Mouse (Mus musculus): ENCODE results near the gene Gm47985.
"Not testable (repeated sequence)": the region's sequence is repeated elsewhere in the genome, so short reads cannot be mapped to it uniquely, and the experiment has no call there.

Gm47985 gene

DNA sequence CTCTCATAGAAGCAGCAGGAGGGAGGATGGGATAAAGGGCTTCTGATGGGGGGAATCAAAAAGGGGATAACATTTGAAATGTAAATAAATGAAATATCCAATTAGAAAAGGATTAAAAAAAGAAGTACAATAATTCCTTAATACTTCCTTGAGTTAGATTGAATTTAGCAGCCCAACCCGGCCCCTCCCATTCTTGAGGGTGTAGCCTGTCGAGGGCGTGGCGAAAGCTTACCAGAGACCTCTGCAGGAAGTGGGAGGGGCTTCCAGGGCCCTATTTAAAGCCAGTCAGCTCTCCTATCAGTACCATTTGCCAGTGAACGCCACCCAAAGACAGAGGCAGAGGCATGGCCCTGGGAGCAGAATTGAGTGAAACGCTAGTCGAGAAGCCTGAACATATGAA, at the start of gene Gm47985:
Gene Gm47985, plus strand, starts transcription at position 272 of the 400 bp plus-strand sequence.
- in situ Hi-C loops (cut with MboI, MseI), result not testable (repeated sequence)

DNA sequence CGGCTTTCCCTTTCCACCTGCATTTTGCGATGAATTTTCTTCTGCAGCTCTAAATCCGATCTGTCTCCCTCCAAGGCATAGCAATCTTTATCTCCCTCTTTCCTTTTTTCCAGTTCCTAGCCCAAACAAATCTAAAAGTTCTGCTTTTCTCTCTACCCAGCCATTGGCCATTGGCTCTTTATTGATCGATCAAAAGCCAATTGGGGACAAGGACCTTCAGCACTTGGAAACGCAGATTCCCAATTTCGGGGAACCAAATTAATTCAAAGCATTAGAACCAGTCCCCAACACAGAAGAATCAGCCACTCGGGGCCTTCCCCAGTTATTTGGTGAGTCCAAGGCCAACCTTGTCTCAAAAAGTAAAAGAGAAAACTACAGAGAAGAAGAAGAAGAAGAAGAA, 49.7 kb upstream of the Gm47985 start:
- in situ Hi-C loops (cut with MboI, MseI), result no loop called here

DNA sequence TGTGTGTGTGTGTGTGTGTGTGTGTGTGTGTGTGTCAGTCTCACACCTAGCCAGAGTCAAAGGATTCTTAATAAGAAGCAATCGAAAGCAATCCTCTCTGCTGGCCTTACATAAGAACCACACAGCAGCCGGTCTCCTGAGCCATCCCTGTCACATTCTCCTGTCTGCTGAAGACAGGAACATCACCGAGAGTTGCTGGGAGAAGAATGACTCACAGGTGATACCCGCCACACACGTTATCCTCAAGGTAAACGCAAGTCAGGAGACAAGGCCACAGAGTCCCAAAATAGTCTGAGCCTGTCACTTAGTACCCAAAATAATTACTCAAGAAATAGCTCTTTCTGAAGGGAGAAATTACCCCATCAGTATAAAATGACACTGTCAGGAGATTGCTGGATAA, 43.9 kb upstream of the Gm47985 start:
- in situ Hi-C loops (cut with MboI, MseI), result no loop called here

DNA sequence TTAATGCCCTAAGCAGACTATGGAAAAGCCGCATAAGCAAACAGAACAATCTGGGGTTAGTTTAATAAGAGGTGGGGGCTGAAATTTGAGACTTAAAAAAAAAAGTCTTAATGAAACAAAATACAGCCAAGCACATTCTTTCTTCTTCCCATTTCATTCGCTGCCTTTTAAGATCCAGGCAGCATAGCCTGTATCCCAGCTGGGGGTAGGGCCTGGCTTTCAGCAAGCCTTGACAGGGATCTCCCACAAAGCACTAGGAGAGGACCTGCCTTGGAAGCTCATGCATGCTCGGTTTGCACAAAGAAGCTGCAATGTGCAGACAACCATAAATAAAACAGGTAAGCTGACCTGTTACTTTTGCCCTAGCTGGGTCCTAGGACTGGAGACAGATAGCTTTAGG, 41.4 kb upstream of the Gm47985 start:
- in situ Hi-C loops (cut with MboI, MseI), result no loop called here

DNA sequence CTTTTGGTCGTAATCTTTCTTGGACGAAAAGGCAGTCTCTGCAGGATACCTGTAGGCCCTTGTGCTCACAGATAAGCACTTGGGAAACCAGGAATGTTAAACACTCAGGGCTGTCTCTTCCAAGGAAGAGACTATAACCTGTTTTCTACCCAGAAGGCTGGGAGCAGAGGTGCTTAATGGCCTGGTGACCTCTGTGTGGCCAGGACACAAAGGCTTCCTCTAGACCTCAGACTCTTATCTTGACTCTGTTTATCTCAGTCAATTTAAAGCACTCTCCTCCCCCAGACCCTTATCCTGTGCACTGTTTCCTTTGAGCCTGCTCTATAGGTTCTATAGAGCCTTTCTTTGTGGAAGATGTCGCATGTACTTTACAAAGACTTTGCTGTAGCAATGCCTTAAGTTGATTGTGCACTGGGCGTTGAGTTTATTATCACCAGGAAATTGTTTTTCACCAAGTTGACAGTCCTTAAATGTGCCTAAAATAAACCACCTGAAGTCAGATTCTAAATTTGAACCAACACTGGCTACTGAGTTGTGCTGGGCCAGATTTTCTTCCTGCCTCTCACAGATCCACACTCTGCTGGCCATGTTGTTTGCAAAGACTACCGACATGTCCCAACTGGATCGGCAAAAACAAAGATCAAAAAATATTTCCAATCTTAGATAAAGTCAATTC, 37.7 kb upstream of the Gm47985 start:
- in situ Hi-C loops (cut with MboI, MseI), result no loop called here

DNA sequence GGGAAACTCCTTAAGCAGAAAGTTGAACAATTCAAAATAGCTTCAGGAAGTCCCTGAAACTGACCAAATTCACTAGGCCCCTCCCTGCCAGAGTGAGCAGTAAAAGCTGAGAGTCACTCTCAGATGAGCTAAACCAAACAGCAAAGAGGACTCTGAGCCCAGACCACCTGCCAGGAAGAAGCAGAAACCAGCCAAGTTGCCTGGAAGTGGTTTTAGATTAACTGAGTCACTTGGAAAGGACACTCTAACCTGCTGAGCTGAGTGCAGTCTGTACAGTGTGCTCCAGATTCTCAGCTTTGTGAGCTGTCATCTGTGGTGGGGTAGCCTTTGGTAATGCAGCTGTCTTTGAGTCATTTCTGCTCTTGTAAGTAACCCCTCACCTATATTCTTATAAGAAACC, 34.5 kb upstream of the Gm47985 start:
- in situ Hi-C loops (cut with MboI, MseI), result no loop called here

DNA sequence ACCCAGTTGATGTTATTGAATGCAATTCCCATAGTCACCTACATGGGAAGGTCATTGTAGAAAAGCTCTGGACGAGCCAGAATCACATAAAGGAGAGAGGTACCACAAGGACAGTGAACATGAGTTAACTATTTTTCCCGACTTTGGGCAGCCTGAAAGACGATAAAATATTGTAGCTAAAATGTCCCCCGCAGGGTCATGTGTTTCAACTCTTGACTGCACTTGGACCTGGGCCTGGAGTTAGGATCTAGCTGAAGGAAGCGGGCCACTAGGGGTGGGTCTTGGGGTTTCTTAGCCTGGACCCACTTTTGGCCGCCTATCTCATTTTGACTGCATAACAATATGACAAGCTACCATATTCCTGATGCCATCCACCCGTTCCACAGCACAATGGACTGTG, 32.1 kb upstream of the Gm47985 start:
- in situ Hi-C loops (cut with MboI, MseI), result no loop called here

DNA sequence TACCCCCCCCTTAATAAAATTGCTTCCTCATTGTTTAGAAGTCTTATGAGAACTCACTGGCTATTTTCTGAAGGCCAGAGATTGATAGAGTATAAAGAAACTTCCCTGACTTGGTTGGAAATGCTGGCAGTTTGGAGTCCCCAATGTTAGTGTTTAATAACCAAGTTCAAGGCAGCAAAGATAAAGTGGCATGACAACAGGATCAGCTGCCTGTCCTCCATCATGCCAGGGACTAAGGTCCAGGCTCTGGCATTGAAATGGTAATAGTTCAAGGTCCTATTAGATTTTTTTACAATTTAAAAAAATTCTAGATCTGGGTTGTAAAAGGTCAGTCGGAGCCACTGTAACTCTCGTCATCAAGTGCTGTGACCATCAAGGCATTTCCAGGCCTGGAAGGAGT, 31.2 kb upstream of the Gm47985 start:
- in situ Hi-C loops (cut with MboI, MseI), result no loop called here

DNA sequence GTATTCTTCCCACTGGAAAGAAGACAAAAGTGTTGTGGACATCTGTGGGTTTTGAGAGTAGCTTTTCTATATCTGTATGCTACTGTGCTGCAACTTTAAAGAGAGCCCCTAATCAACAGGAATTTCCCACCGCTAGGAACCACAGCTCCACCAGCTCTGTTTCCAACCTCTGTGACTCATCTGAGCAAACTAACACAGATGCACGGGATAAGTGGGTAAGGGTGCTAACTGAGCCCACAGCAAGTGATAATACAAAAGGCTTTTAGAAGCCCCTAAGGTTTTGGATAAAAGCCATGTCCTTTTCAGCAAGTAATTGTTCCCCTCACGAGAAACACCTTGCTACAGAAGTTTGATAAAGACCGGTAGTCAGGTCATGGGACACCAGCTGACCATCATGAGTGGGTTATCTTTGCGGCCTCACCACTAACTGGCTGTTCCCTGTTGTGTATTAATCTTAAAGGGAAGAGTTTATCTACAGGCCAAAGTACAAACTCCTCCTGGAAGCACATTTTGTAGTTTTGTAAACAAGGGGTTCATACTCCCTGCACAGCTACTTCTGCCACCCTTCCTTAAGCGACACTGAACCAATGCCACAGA, 29.2 kb upstream of the Gm47985 start:
- in situ Hi-C loops (cut with MboI, MseI), result no loop called here

DNA sequence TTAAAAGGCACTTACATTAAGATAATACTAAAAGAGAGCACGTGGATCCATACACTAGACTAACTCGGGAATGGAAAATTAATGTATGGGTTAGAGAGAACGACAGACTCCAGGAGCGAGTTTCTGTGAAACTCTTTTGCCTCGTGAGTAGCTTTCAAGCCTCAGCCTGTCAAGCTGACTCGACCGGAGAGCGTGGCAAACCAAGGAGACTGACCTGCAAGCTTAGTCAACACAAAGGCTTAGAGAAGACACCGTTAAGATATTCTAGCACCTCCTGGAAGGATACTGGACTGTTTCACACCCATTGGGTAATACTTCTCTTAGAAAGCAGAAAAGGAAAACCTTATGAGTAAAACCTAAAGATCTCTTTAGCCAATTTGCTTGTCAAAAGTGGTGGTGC, 28.2 kb upstream of the Gm47985 start:
- in situ Hi-C loops (cut with MboI, MseI), result not testable (repeated sequence)

DNA sequence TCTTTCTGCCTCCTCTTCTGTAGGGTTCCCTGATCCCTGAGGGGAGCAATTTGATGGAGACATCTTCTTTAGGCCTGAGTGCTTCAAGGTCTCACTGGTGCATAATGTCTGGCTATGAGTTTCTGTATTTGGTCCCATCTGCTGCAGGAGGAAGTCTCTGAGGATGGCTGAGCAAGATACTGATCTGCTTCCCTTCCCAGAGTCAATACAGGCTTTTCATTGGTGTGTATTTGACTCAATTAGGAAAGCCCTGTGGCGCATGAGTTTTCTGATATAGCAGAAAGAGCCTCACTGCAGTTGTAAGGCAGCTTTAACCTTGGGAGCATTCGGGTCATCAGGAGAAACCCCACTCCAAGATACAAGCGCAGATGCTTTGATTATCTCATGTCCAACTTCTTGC, 26.2 kb upstream of the Gm47985 start:
- in situ Hi-C loops (cut with MboI, MseI), result no loop called here

DNA sequence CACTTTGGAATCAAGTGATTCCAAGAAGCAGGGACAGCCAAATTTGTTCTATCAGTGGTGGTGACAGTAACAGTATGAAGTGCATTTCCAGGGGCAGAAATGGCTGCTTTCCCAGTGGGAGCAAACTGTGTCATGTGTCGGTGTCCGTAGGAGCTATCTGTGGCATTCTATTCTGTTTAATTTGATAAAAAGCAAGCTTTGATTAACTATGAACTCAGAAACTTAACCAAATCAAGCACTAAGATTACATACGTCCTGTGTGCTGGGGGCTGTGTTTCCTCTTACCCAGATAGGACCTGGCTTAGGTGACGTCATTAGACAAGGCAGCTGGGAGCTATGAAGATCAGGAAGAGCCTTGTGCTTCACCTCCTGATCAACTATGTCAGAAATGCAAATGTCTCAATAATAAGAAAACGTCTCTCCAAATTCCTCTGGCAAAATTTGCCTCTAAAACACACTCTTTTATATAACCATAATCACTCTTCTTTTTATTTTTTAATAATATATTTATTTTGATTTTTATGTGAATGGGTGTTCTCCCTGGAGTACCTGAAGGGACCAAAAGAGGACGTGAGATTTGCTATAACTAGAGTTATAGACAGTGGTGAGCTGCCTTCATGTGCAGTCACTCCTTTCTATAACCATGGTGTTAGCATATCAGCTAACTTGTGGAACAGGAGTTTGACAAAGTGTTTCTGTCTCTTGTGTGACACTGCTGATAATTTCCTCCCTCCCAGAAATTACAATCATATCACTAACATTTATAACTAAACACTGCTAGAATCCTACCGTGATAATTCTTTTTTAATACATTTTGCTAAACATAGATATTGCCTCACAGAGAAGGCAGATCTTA, 25.3 kb upstream of the Gm47985 start:
- in situ Hi-C loops (cut with MboI, MseI), result no loop called here

DNA sequence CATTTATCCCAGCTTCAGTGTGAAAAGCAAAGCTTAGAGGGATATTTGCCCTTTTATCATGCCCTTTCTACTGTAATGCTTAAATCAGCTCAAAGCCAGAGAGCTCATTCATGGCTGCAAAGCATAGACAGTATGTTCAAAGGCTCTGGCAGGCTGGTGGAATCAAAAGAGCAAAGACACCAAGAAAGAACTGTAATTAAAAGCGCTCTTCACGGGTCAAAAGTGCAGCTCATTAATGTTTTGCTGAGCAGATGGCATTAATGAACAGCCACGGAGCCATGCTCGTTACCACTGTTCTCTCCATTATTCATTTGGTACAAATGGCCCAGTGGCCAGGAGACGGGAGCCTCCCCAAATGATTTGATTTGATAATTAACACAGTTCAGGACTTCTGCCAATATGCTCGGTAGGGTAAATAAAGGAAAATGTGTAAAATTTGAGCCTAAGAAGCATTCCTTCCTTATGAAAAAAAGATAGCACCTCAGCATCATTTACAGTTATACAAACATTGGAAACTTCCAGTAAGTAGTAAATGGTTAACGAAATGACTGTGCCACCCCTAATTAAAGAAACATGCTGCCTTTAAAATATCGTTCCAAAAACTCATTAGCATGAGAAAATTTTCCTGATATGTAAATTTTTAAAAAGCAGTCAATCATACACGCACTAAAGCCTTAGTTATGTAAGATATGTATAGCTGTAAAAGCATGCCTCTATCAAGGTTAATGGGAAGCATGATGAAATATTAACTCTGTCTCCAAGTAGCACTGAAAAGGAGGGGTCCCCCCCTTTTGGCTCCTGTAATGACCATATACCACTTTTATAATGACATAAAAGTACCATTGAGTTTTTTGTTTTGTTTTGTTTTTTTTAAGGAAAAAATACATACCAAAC, 24.1 kb upstream of the Gm47985 start:
- in situ Hi-C loops (cut with MboI, MseI), result no loop called here

DNA sequence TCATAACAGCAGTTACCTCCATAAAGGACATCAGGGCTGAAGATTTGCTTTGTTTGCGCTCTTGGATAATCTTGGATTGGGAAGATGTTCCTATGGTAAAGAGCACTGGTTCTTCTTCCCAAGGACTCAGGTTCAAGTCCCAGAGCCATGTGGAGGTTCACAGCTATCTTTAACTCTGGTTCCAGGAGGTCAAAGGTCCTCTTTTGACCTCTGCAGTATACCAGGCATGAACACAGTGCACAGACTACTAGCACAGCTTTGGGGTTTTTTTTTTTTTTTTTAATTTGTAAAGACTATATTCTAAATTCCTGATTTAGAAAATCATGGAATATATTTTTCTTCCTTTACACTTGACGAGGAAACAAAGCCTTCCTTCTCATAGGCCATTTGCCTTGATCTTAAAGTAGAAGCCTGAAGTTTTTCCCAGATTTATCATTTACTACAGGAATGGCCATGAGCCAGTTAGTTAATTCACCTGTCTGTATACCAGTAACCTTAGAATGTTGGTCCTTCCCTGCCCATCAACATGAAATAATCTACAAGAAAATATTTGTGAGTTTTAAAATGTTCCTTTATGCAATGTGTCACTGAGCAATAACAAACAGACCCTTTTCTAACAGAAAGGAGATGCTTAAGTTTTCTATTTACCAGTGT, 23.4 kb upstream of the Gm47985 start:
- in situ Hi-C loops (cut with MboI, MseI), result no loop called here

DNA sequence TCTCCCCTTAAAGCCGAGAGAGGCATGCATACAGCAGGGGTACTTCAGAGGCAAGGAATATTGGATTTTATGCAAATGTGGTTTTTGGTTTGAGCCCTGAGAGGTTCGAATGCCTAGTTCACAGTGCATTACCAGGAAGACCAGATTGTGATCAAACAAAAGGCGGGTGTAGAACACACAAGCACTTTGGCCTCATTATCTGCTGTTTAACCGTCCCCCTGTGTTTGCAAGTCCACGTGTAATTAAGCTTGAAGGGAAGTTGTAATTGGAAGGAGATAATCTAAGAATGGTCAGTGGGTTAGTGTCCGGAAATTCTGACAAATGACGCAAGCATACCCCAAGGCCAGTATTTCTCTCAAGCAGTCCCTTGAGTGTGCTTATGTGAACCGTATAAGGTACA, 16.3 kb upstream of the Gm47985 start:
- in situ Hi-C loops (cut with MboI, MseI), result no loop called here

DNA sequence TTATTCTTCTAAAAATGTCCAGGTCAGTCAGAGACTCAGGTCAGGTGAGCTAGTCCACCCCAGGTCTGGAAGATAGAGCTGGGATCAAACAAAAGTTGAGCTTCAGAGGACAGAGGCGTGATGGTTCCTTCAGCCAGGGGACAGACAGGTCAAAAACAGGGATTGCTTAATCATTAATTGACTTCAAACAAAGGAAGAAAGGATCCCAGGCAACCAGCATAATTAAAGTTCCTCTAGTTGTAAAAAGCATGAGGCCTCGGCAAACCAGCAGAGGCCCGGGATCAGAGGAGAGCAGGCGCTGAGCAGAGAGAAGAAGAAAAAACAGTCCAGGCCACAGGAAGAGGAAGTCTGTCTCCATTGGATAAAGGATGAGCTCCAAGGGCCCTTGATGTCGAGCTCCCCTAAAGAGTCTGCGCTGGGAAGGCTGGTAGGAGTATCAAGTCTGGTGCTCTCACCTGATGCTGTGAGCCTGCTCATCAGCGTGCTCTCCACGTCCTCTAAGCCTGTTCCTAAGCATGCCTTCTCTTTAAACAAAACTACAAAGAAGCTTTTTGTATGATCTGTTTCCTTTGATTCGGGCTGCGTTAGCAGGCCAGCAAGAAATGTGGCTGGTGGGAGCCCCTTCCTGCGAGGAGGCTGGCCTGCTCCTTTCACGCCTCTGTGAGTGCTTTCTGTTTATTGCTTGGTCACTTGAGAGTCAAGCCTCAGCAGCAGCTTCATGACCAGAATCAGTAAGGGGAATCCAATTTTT, 14.9 kb upstream of the Gm47985 start:
- in situ Hi-C loops (cut with MboI, MseI), result no loop called here

DNA sequence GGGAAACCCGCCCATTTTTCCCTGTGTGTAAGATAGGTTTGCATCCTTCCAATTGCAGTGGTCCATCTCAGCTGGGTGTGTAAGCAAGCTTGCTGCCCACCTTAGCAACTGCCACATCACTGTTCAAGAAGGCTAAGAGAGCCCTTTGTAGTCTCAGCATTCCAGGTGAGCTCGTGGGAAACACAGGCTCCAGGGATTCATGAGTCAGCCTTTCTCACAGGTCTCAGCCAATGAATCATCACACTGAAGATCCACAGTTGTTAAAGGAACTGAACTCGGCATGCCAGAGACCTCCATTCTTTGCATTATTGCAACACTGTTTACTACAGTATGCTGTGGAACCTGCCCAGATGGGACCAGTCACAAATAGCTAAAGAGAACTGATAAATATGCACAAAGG, 13.7 kb upstream of the Gm47985 start:
- in situ Hi-C loops (cut with MboI, MseI), result no loop called here

DNA sequence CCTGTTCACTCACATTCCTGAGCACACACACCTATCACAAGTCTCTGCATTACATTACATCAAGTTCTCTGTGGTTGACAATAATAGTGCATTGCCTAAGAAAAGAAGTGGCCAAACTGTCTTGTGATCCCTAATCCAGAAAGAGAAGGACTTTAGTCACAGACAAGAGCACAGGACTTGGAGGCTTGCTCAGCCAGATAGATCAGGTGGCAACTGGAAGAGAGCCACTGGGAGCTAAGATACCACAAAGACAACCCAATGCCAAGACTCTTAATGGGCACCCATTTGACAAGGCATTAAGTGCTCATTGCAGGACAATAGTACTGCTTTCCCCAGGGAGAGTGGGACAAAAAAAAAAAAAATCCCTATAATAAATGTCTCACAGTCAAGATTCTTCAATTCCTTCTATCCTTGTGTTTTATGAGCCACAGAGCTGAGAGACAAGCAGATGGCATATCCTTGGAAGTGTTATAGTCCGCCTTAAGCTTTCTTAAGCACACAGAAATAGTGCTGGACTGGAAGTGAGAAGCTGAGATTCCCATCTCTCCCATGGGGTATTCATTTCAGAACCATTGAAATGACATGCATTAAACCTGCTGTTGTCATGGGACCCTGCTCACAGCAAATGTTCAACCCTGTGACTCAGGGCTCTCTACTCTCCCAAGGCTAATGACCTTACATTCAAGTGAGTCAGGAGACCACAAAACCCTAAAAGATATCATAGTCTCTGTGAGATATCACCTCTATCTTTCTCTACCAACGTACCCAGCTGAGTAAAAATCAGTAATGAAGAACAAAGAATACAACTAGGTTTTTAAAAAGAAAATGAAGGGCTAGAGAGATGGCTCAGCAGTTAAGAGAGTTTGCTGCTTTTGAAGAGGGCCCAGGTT, 10.5 kb upstream of the Gm47985 start:
- in situ Hi-C loops (cut with MboI, MseI), result no loop called here
